Mouse (Mus musculus) mouse embryonic stem cell (cell line): ENCODE results near the gene Tpcn1.

ENCODE experiments used
- in situ Hi-C, 2 experiments: fragments of 300-500 bp; cut with MboI; formaldehyde crosslinking; loops; 1 replicate in 1 of 2; 3 replicates in 1 of 2; pipeline ENCODE4 v1.14.3; 2019 to 2020; ENCODE audit warnings: low sequenced_read_pairs in 2 of 2, low pct_unique_long_range_greater_than_20kb in 1 of 2, mixed read lengths in 1 of 2; ENCODE audit not compliant: unreplicated experiment in 1 of 2

Tpcn1 gene

DNA sequence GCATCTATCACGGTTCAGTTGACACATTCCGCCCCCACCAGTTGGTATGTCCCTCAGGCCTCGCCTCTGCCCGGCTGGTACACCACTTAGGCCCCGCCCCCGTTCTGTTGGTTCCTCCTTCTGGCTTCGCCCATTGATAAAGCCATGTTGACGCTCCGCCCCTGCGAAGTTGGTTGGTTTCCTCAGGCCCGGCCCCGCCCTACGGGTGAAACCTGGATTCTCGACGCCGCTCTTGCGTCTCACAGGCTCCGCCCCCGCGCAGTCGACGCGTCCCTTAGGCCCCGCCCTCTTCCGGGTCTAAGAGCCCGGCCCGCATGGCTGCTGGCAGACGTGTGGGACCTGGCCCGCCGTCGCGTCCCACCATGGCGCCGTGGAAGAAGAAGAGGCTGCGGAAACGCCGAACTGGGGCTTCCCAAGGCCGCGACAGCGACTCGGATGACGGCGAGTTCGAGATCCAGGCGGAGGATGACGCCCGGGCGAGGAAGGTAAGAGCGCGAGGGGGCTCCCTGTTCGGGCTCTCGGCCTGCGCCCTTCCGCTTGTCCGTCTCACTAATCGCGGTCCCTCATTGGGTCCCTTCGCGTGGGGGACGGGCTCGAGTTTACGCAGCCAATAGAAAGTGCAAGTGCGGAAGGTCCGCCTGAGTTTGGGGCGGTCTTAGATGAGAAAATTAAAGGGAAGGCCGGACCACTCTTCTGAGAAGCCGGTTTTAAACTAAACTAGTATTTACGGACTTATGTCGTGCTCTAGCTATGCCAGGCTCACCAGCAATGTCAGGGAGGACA is 24.5 kb upstream of the Tpcn1 start:
- in situ Hi-C loops, result no loop called here

GRCm38 (mm10) chr5:120612442-120612821 is 24.0 kb upstream of the Tpcn1 start, which contains the start of the genes Rita1 and Ddx54:
TSS of gene Rita1 (minus strand) at chr5:120612589.
TSS of gene Ddx54 (plus strand) at chr5:120612739.
- in situ Hi-C loops, result no loop called here

DNA sequence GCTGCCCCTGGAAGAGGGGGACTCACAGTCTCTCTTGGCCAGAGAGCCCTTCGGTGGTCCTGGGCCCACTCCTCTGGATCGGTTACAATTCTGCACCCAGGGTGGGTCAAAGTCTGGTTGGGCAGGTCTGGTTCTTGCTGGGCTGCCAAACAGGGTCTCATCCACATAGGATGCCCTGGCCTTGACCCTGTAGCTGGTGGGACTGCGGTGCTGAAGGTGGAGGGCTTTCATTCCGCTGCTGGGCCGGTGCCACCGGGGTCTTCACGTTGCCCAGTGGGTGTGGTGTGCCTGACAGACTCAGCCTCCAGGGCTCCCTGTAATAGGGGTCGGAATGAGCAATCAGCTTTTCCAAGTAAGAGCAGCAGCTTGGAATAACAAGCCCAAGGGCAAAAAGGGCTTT is 22.9 kb upstream of the Tpcn1 start:
- in situ Hi-C loops, result no loop called here

DNA sequence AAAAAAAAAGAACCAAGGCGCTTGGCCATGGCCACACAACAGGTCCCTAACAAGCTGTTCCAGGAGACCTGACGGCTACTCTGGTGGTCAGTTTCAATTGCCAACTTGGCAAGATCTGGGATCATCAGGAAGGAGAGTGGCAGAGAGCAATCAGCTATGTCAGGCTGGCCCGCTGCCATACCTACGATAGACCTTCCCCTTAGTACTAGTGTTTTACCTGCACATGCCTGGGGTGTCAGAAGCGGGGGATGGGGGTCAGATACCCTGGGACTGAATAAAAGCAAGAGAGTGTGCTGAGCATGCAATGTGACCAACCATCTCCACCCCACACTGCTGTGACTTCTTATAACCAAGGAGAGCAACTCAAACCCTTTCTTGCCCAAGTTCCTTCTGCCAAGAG is 22.4 kb upstream of the Tpcn1 start:
- in situ Hi-C loops, result no loop called here

DNA sequence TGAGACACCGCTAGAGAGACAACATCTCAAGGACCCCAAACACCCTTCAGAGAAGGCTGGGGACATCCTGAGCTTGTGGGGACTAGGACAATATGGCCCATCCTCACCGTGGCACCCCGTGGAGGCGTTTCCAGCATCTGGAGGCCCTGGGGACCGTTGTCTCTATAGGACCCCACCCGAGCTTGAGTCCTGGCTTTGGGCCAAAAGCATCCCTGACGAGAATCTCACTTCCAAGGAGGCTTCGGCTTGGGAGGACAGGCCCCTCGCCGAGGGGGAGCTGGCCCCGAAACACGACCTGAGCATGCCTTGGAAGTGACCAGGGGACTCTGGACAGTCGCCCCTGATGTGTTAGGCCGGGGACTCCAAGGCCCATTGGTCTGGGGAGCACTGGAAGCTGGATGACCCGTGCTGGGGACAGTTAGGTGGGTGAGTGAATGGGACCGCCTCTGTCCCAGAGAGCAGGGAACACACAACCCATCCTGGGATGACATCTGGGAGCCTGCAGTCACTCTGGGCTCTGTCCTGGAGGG is 20.8 kb upstream of the Tpcn1 start:
- in situ Hi-C loops, result loop anchor here in 1 of 2 experiments (10.0 kb wide), 1 partner anchor 95 kb away; the partner anchor contains the start of gene Slc8b1

GRCm38 (mm10) chr5:120607335-120607734 is 18.9 kb upstream of the Tpcn1 start:
- in situ Hi-C loops, result loop anchor here in 1 of 2 experiments (10.0 kb wide), 1 partner anchor 93 kb away; the partner anchor contains the start of gene Slc8b1

GRCm38 (mm10) chr5:120606590-120607200 is 18.2 kb upstream of the Tpcn1 start:
- in situ Hi-C loops, result loop anchor here in 1 of 2 experiments (10.0 kb wide), 1 partner anchor 92 kb away; the partner anchor contains the start of gene Slc8b1

DNA sequence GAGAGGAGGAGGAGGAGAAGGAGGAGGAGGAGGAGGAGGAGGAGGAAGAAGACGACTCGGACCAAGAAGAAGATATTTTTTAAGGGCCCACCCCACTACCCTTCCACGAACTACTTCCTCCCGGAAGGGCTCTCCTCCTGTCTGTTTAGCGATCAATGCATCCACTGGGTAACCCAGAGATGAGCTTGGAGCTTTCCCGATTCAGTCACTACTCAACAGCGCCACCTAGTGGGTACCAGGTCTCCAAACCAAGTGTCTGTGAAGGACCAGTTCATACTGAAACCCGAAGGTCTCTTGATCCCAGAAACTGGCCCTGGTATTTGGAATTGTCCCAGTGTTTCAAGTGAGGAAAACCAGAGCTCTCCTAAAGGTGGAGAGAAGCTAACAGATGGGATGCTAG is 17.2 kb upstream of the Tpcn1 start:
- in situ Hi-C loops, result loop anchor here in 1 of 2 experiments (10.0 kb wide), 1 partner anchor 91 kb away; the partner anchor contains the start of gene Slc8b1

DNA sequence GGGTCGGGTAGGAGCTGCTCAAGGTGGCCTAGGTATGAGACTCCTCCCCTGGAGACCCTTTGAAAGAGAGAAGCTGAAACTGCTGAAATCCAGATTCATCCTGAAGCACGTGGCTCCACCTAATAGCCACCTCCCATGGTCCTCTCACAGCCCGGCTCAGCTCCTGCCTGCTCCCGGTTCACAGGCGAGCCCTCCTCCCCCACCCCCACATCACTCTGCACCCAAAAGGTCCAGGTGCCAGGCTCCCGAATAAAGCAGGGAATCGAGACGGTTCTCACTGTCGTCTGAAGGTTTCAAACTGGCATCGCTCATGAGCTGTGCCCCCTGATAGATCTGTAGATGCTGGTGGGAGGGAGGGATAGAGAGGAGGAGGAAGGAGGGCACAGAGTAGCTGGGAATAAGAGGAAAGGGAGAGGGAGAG is 16.8 kb upstream of the Tpcn1 start:
- in situ Hi-C loops, result loop anchor here in 1 of 2 experiments (10.0 kb wide), 1 partner anchor 90 kb away; the partner anchor contains the start of gene Slc8b1

DNA sequence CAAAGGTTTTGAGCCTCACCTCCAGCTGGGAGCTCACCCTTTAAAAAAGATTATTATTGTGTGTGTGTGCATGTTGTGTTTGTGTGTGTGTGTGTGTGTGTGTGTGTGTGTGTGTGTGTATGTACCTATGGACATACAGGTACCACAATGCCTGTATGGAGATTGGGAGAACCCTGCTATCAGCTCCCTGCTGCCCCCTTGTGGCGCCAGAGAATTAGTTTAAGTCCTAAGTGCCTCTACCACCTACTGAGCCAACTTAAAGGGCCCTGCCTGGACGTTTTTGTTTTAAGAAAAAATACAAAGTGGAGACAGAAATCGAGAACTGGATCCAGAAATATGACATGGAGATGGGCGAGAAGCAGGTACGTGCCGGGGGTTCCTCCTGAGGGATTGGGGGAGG is 16.4 kb upstream of the Tpcn1 start:
- in situ Hi-C loops, result loop anchor here in 1 of 2 experiments (10.0 kb wide), 1 partner anchor 90 kb away; the partner anchor contains the start of gene Slc8b1

GRCm38 (mm10) chr5:120603515-120603914 is 15.0 kb upstream of the Tpcn1 start:
- in situ Hi-C loops, result loop anchor here in 1 of 2 experiments (10.0 kb wide), 1 partner anchor 89 kb away; the partner anchor contains the start of gene Slc8b1

DNA sequence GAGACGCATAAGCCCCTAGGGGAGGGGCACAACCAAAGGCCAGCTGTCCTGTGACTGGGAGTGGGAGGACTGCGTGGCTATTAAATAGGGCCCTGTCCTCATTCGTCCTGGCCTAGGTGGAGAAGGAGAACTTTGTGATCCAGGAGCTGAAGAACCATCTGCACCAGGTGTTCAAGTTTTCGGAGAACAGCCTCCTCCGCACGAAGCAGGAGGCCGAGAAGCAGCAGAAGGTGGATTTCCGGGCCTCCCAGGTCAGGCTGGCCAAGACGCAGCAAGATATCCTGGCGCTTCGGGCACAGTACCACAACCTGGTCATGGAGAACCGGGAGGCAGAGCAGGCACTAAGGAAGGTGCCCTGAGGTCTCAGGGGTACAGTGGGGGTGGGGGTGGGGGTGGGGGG is 13.7 kb upstream of the Tpcn1 start:
- in situ Hi-C loops, result loop anchor here in 1 of 2 experiments (10.0 kb wide), 1 partner anchor 87 kb away; the partner anchor contains the start of gene Slc8b1

- in situ Hi-C loops, result loop anchor here in 1 of 2 experiments (10.0 kb wide), 1 partner anchor 86 kb away; the partner anchor contains the start of gene Slc8b1
Observed at GRCm38 (mm10) chr5:120600946-120601668, 12.6 kb upstream of the Tpcn1 start.

DNA sequence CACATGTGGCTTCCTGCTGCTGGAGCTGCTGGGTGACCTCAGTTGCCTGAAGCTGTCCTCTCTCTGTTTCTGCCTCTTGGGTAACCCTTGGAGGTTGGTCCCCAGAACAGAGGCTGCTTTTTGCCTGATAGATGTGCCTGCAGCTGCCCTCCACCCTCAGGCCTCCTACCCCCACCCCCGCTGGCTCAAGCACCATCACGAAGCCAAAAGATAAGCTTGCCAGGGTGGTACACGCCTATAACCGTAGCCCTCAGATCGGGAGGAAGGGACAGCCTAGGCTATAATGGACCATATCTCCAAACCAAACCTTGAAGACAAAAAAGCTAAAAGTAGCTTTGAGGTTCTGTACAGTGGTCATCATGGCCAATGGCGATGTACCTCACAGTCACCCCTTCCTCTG is 11.2 kb upstream of the Tpcn1 start:
- in situ Hi-C loops, result loop anchor here in 1 of 2 experiments (10.0 kb wide), 1 partner anchor 85 kb away; the partner anchor contains the start of gene Slc8b1

DNA sequence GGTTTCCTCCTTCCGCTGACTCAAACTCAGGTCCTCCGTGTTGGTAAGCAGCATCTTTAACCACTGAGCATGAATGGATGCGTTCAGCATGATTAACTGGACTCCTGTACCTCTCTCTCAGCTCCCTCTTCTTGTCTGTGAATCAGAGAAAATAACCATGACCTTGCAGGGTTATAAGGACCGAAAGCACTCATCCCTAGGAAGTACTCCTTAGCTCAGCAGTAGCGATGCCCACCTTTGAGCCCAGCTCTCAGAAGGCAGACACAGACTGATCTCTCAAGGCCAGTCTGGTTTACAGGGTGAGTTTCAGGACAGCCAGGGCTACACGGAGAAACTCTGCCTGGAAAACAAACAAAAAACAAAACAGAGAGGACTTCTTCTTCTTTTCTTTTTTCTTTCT is 6.0 kb upstream of the Tpcn1 start:
- in situ Hi-C loops, result no loop called here

DNA sequence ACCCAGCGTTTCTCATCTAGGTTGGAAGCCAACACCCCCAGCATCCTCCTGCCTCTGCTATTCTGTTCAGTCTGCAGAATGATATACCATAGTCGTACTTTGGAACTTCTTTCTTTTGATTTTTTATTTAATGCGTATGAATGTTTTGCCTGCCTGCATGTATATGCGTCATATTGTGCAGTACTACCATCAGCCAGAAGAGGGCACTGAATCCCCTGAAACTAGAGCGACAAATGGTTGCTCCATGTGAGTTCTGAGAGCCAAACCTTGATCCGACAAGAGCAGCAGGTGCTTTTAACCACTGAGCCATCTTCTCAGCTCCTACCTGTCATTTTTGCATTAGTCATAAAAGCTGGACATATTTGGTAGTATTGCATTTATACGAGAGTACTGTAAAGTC is 3.7 kb upstream of the Tpcn1 start:
- in situ Hi-C loops, result no loop called here

DNA sequence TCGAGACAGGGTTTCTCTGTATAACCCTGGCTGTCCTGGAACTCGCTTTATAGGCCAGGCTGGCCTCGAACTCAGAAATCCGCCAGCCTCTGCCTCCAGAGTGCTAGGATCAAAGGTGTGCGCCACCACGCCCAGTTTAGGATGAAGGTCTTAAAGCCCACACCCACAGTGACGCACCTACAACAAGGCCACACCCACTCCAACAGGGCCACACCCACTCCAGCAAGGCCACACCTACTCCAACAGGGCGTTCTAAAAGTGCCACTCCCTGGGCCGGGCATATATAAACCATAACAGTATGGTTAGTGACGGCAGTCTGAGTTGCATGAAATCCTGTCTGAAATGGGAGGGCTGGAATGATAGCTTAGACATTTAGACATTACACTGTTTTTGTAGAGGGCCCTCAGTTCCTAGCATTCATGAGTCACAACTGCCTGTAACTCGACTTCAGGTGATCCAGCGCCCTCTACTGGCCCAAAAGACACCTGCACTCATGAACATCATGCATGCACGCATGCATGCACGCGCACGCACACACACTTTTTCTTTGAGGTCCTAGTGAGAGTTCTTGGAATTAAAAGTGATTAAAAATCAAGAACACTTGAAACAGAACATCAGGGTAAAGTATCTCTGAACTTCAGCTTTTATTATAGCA is 2.0 kb upstream of the Tpcn1 start:
- in situ Hi-C loops, result no loop called here
